9 mouse cellular contexts compared by ENCODE assay signal in genomic region chr6:80018765-80019164, GRCm38 (mm10). TPM values are rescaled to one million over a fixed set of nuclear protein-coding genes. Genes with fewer than 3 reads are reported as not detected.
DNase-seq lines count a peak whose midpoint lies in the region; ATAC-seq and TF ChIP-seq lines count a peak whose summit lies in the region.
"Had no signal": no experiment of that assay in that cellular context is flagged by ENCODE, and none has a peak within 500 bp of the region (broad histone marks: within the 10 kb centered on the region; RNA-seq: fewer than 3 reads in every experiment).

Gene Lrrtm4 (plus strand): TSS chr6:80018877.

- H3K9ac ChIP-seq in hindbrain, embryonic 14.5 days, result peak within 1 kb of the TSS; percentile 63
- H3K9ac ChIP-seq: liver, embryonic 14.5 days had no signal

- no peaks in the 10 kb centered on the region for H3K27me3 ChIP-seq in hindbrain, embryonic 14.5 days (ENCODE audit: control insufficient read depth, insufficient read depth, low read length)
- H3K27me3 ChIP-seq in limb, embryonic 10.5 days (ENCODE audit: low read depth, poor library complexity, severe bottlenecking), result no peaks in the 10 kb centered on the region
- no peaks in the 10 kb centered on the region for H3K27me3 ChIP-seq in thymus, adult 2 months (ENCODE audit: control insufficient read depth, insufficient read depth, low read length)

- peak within 1 kb of the TSS; percentile 71 for H3K4me2 ChIP-seq in hindbrain, embryonic 14.5 days (replicated peaks)

- TF ChIP-seq CTCF in thymus, adult 2 months (IDR thresholded peaks at IDR 0.05; ENCODE audit: borderline replicate concordance, control insufficient read depth, extremely low read depth, insufficient read depth, low read length, poor library complexity), result no peak

- TF ChIP-seq POLR2A in thymus, adult 2 months (IDR thresholded peaks at IDR 0.05; ENCODE audit: control insufficient read depth, extremely low read depth, insufficient read depth, low read length, poor library complexity), result no peak

- peak within 1 kb of the TSS; percentile 82 for H3K27ac ChIP-seq in hindbrain, embryonic 14.5 days
- no peak within 1 kb of the TSS for H3K27ac ChIP-seq in limb, embryonic 10.5 days
- no peak within 1 kb of the TSS for H3K27ac ChIP-seq in thymus, adult 2 months (ENCODE audit: control insufficient read depth, insufficient read depth, low read length)
- H3K27ac ChIP-seq: liver, embryonic 14.5 days had no signal

- H3K4me3 ChIP-seq in hindbrain, embryonic 14.5 days (replicated peaks; ENCODE audit: low read length), result peak within 1 kb of the TSS; percentile 44
- H3K4me3 ChIP-seq in limb, embryonic 10.5 days, result peak within 1 kb of the TSS; percentile 45
- H3K4me3 ChIP-seq in thymus, adult 2 months (ENCODE audit: control insufficient read depth, insufficient read depth, low read length), result no peak within 1 kb of the TSS

- no peaks in the 10 kb centered on the region for H3K4me1 ChIP-seq in hindbrain, embryonic 14.5 days (replicated peaks; ENCODE audit: control insufficient read depth, insufficient read depth, low read length)
- H3K4me1 ChIP-seq in limb, embryonic 10.5 days, result peaks cover 15% of the 10 kb centered on the region
- H3K4me1 ChIP-seq in thymus, adult 2 months (replicated peaks; ENCODE audit: control insufficient read depth, insufficient read depth, low read length), result no peaks in the 10 kb centered on the region

- 0 out of 2 replicates have a peak, but pooled peaks cover 4% of the 10 kb centered on the region for H3K9me3 ChIP-seq in hindbrain, embryonic 14.5 days (ENCODE audit: control insufficient read depth, low read length)
- no peaks in the 10 kb centered on the region for H3K9me3 ChIP-seq in limb, embryonic 10.5 days (replicated peaks)

- 4% methylated on average over 6 of the region's 6 CpGs for WGBS in hindbrain, embryonic 14.5 days
- 5% methylated on average over 6 of the region's 6 CpGs for WGBS in limb, embryonic 10.5 days
- 29% methylated on average over 6 of the region's 6 CpGs for WGBS in thymus, adult 2 months

- ATAC-seq in hindbrain, embryonic 14.5 days (ENCODE audit: low FRiP score), result peak; percentile 88

- no peaks in the 10 kb centered on the region for H3K36me3 ChIP-seq in hindbrain, embryonic 14.5 days (replicated peaks; ENCODE audit: control insufficient read depth, insufficient read depth)
- no peaks in the 10 kb centered on the region for H3K36me3 ChIP-seq in limb, embryonic 10.5 days
- no peaks in the 10 kb centered on the region for H3K36me3 ChIP-seq in thymus, adult 2 months (ENCODE audit: control insufficient read depth, insufficient read depth, low read length)

- peak; percentile 29 for DNase-seq in kidney, postnatal 10 days
- no peak for DNase-seq in kidney, postnatal 25 days
- DNase-seq in embryo, embryonic 9.5 days (ENCODE audit: extremely low spot score), result peak; percentile 35
- DNase-seq in hindbrain, embryonic 14.5 days (ENCODE audit: low spot score), result peak; percentile 74
- DNase-seq in limb, embryonic 10.5 days (ENCODE audit: low spot score), result peak; percentile 45
- DNase-seq in right cerebral cortex, postnatal 14 days, result peak; percentile 32
- DNase-seq in adrenal gland, adult 2 months, result no peak
- no peak for DNase-seq in thymus, adult 2 months

RNA-seq across cellular contexts. Expression of gene Lrrtm4, which starts in this region (rescaled TPM):
- polyA plus RNA-seq in hindbrain, embryonic 14.5 days (2014; fragmentation: Nextera tagmentation; extraction: Ambion mirVana), result 16.8 and 20.2 TPM in 2 replicates
- 1.9 and 2.3 TPM in 2 replicates for polyA plus RNA-seq in limb, embryonic 10.5 days (2016; fragmentation: Nextera tagmentation; extraction: Ambion mirVana)
- total RNA-seq in adrenal gland, adult 2 months (2021), result 1 to 10 TPM; 3.4 to 4.5 TPM
- 0.09 and 0.15 TPM in 2 replicates for polyA plus RNA-seq in adrenal gland, adult 2 months (2012; rRNA removed)
- not detected in 2 replicates for polyA plus RNA-seq in thymus, adult 2 months (2012; rRNA removed)

Comparison
In these comparisons a context has a peak if more than half of its experiments do, and no peak if none do; other contexts are left out.
1. DNase-seq: peak in kidney, postnatal 10 days (single experiment), embryo, embryonic 9.5 days (single experiment), hindbrain, embryonic 14.5 days (single experiment), limb, embryonic 10.5 days (single experiment) and right cerebral cortex, postnatal 14 days (single experiment); none in kidney, postnatal 25 days (0 of 2), adrenal gland, adult 2 months (single experiment) and thymus, adult 2 months (single experiment).